In genomic region chr4:62391892-62392291, GRCm38 (mm10) we compare ENCODE assay signal across 1 mouse cellular context.
TF ChIP-seq lines count a peak whose summit lies in the region.

No protein-coding gene starts in this region.

TF ChIP-seq in myocyte, 11 proteins besides CTCF, POLR2A, EP300 and RAD21:
- TF ChIP-seq TCF3 (IDR thresholded peaks at IDR 0.05; ENCODE audit: insufficient read length, low read depth) (no peak), SRF (IDR thresholded peaks at IDR 0.05; ENCODE audit: control insufficient read depth, insufficient read length, low read depth) (no peak), POLR2AphosphoS2 (IDR thresholded peaks at IDR 0.05; ENCODE audit: insufficient read length, low read depth) (peak; percentile 16)
